In the genomic region with DNA sequence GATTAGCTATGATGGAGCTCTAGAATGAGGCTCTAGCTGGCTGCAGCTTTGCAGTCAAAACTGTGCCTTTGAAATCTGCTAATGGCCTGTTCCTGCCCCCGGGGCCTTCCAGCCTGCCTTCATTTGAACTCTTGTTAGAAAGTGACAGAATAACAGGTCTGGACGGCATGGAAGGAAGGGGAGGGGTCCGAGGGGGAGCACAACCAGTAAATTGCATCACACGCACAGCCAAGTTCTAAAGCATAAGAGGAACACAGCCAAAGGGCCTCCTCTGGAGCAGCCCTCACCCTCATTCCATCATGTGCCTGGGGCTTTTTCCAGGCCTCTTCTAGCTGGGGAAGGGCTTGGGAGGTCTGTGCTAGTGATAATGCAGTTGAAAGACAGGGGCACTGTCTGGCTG, we compare ENCODE assay signal across 11 mouse cellular contexts.
A peak's percentile ranks its signal among the peaks of the same experiment; 100 is the strongest.
DNase-seq lines count a peak whose midpoint lies in the region; ATAC-seq lines count a peak whose summit lies in the region.
"Had no signal": no experiment of that assay in that cellular context is flagged by ENCODE, and none has a peak within 500 bp of the region (broad histone marks: within the 10 kb centered on the region; RNA-seq: fewer than 3 reads in every experiment).

No protein-coding gene starts in this region.

- no peaks in the 10 kb centered on the region for H3K9me3 ChIP-seq in heart, embryonic 15.5 days (replicated peaks)
- no peaks in the 10 kb centered on the region for H3K9me3 ChIP-seq in neural tube, embryonic 13.5 days
- H3K9me3 ChIP-seq in neural tube, embryonic 15.5 days (replicated peaks): no peaks in the 10 kb centered on the region
- H3K9me3 ChIP-seq in midbrain, embryonic 15.5 days: no peaks in the 10 kb centered on the region

- intact Hi-C loops in heart, postnatal 10 days (cut with DNase I): no loop called here

- peak overlapping the region; percentile 70 for H3K27ac ChIP-seq in heart, embryonic 15.5 days
- 0 out of 2 replicates have a peak overlapping the region, but pooled peaks have one; percentile 23 for H3K27ac ChIP-seq in neural tube, embryonic 13.5 days (replicated peaks)
- H3K27ac ChIP-seq in neural tube, embryonic 15.5 days (replicated peaks): no peak overlapping the region
- no peak overlapping the region for H3K27ac ChIP-seq in midbrain, embryonic 15.5 days

- 50% methylated on average over 4 of the region's 4 CpGs for WGBS in heart, embryonic 15.5 days
- 26% methylated on average over 4 of the region's 4 CpGs for WGBS in neural tube, embryonic 13.5 days
- 40% methylated on average over 4 of the region's 4 CpGs for WGBS in neural tube, embryonic 15.5 days
- 41% methylated on average over 4 of the region's 4 CpGs for WGBS in midbrain, embryonic 15.5 days

- no peak for DNase-seq in heart, postnatal 10 days
- peak; percentile 38 for DNase-seq in kidney, postnatal 10 days
- no peak for DNase-seq in adrenal gland, postnatal 25 days
- no peak for DNase-seq in thymus, postnatal 0 days (ENCODE audit: low spot score)
- DNase-seq: spleen, adult 18-20 months; thymus, postnatal 14 days had no signal

- H3K4me1 ChIP-seq in heart, embryonic 15.5 days (replicated peaks): peaks cover 26% of the 10 kb centered on the region
- H3K4me1 ChIP-seq in neural tube, embryonic 13.5 days (replicated peaks): peaks cover 14% of the 10 kb centered on the region
- H3K4me1 ChIP-seq in neural tube, embryonic 15.5 days: no peaks in the 10 kb centered on the region
- no peaks in the 10 kb centered on the region for H3K4me1 ChIP-seq in midbrain, embryonic 15.5 days

- ATAC-seq in heart, embryonic 15.5 days (replicated peaks; ENCODE audit: insufficient number of reproducible peaks, insufficient read depth, low FRiP score, low read depth): no peak
- ATAC-seq in neural tube, embryonic 13.5 days (ENCODE audit: low read depth): no peak
- ATAC-seq in neural tube, embryonic 15.5 days (ENCODE audit: low FRiP score): no peak
- peak; percentile 37; the same call in 1 of the 2 replicates for ATAC-seq in midbrain, embryonic 15.5 days (replicated peaks)
- ATAC-seq: CD4-positive, CD25-positive, alpha-beta regulatory T cell, adult 4 months had no signal

- no peaks in the 10 kb centered on the region for H3K36me3 ChIP-seq in heart, embryonic 15.5 days
- no peaks in the 10 kb centered on the region for H3K36me3 ChIP-seq in neural tube, embryonic 13.5 days
- H3K36me3 ChIP-seq in neural tube, embryonic 15.5 days: no peaks in the 10 kb centered on the region
- no peaks in the 10 kb centered on the region for H3K36me3 ChIP-seq in midbrain, embryonic 15.5 days (replicated peaks)

- H3K4me3 ChIP-seq in heart, embryonic 15.5 days: no peak overlapping the region
- H3K4me3 ChIP-seq in neural tube, embryonic 13.5 days: no peak overlapping the region
- no peak overlapping the region for H3K4me3 ChIP-seq in neural tube, embryonic 15.5 days (replicated peaks)
- no peak overlapping the region for H3K4me3 ChIP-seq in midbrain, embryonic 15.5 days

- H3K9ac ChIP-seq in heart, embryonic 15.5 days: no peak overlapping the region
- H3K9ac ChIP-seq in neural tube, embryonic 13.5 days: no peak overlapping the region
- H3K9ac ChIP-seq in neural tube, embryonic 15.5 days (replicated peaks): no peak overlapping the region
- H3K9ac ChIP-seq in midbrain, embryonic 15.5 days: no peak overlapping the region

- H3K4me2 ChIP-seq in heart, embryonic 15.5 days: no peak overlapping the region
- no peak overlapping the region for H3K4me2 ChIP-seq in neural tube, embryonic 13.5 days
- no peak overlapping the region for H3K4me2 ChIP-seq in neural tube, embryonic 15.5 days
- no peak overlapping the region for H3K4me2 ChIP-seq in midbrain, embryonic 15.5 days

- peaks cover 9% of the 10 kb centered on the region; the same call in 1 of the 2 replicates for H3K27me3 ChIP-seq in heart, embryonic 15.5 days
- no peaks in the 10 kb centered on the region for H3K27me3 ChIP-seq in neural tube, embryonic 13.5 days
- H3K27me3 ChIP-seq in neural tube, embryonic 15.5 days (replicated peaks): no peaks in the 10 kb centered on the region
- H3K27me3 ChIP-seq in midbrain, embryonic 15.5 days (replicated peaks): no peaks in the 10 kb centered on the region

Comparison
In these comparisons a context has a peak if more than half of its experiments do, and no peak if none do; other contexts are left out.
1. H3K27ac ChIP-seq: peak in heart, embryonic 15.5 days (single experiment) and neural tube, embryonic 13.5 days (single experiment); none in neural tube, embryonic 15.5 days (single experiment) and midbrain, embryonic 15.5 days (single experiment).